Comparison of ENCODE assay signal across 8 mouse cellular contexts in the genomic region with DNA sequence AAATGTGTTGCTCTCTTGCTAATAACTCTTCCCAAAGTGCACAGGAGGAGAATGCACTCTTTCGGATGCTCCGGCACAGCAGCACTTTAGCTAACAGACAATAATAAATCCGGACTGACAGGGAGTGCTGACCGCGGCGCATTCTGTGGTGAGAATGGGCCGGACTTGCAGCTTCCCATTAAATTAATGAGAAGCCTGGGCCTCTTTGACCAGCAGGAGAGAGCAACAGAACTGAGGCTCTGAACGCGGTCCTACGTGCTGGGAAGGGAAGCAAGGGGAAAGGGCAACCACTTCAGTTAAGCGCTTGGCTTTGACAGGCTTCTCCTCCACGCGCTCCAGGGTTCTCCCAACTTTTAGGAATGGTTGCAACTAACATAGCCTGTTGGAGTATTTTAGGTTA.
A peak's percentile ranks its signal among the peaks of the same experiment; 100 is the strongest.
DNase-seq lines count a peak whose midpoint lies in the region; ATAC-seq lines count a peak whose summit lies in the region.

No protein-coding gene starts in this region.

- no peak for ATAC-seq in hindbrain, embryonic 13.5 days (ENCODE audit: low FRiP score)
- no peak for ATAC-seq in limb, embryonic 13.5 days (ENCODE audit: low FRiP score, low read depth)

- peak; percentile 4 for DNase-seq in testis, postnatal 14 days (ENCODE audit: low spot score)
- no peak for DNase-seq in testis, postnatal 10 days (ENCODE audit: low spot score)
- DNase-seq in yolk sac, embryonic 10.5 days (ENCODE audit: low spot score) = peak; percentile 61
- DNase-seq in spleen, adult 18-20 months = no peak
- DNase-seq in gastrocnemius, postnatal 36 days = no peak
- DNase-seq in cerebellum, adult 11-12 months = no peak

- no peaks in the 10 kb centered on the region for H3K36me3 ChIP-seq in hindbrain, embryonic 13.5 days
- H3K36me3 ChIP-seq in limb, embryonic 13.5 days = no peaks in the 10 kb centered on the region

- intact Hi-C loops in gastrocnemius, postnatal 36 days (cut with DNase I) = loop anchor here (5.0 to 10.0 kb wide), 2 partner anchors 1132 to 1199 kb away; a partner anchor contains a TSS

- H3K9me3 ChIP-seq in hindbrain, embryonic 13.5 days = no peaks in the 10 kb centered on the region
- H3K9me3 ChIP-seq in limb, embryonic 13.5 days = no peaks in the 10 kb centered on the region

- H3K27ac ChIP-seq in hindbrain, embryonic 13.5 days = no peak overlapping the region
- no peak overlapping the region for H3K27ac ChIP-seq in limb, embryonic 13.5 days

- 21% methylated on average over 13 of the region's 13 CpGs for WGBS in hindbrain, embryonic 13.5 days
- WGBS in limb, embryonic 13.5 days = 5% methylated on average over 13 of the region's 13 CpGs

- peak overlapping the region; percentile 30 for H3K4me2 ChIP-seq in hindbrain, embryonic 13.5 days
- H3K4me2 ChIP-seq in limb, embryonic 13.5 days (replicated peaks) = peak overlapping the region; percentile 51

- H3K9ac ChIP-seq in hindbrain, embryonic 13.5 days = no peak overlapping the region
- H3K9ac ChIP-seq in limb, embryonic 13.5 days = no peak overlapping the region

- H3K4me3 ChIP-seq in hindbrain, embryonic 13.5 days = no peak overlapping the region
- no peak overlapping the region; the same call in 1 of the 2 replicates for H3K4me3 ChIP-seq in limb, embryonic 13.5 days

- no peaks in the 10 kb centered on the region for H3K27me3 ChIP-seq in hindbrain, embryonic 13.5 days
- no peaks in the 10 kb centered on the region for H3K27me3 ChIP-seq in limb, embryonic 13.5 days

- H3K4me1 ChIP-seq in hindbrain, embryonic 13.5 days (replicated peaks) = peaks cover 4% of the 10 kb centered on the region; the same call in 1 of the 2 replicates
- peaks cover 4% of the 10 kb centered on the region; the same call in 1 of the 2 replicates for H3K4me1 ChIP-seq in limb, embryonic 13.5 days

Comparison
In these comparisons a context has a peak if more than half of its experiments do, and no peak if none do; other contexts are left out.
1. DNase-seq: peak in testis, postnatal 14 days (single experiment) and yolk sac, embryonic 10.5 days (single experiment); none in testis, postnatal 10 days (single experiment), spleen, adult 18-20 months (0 of 2), gastrocnemius, postnatal 36 days (0 of 2) and cerebellum, adult 11-12 months (single experiment).